Mouse (Mus musculus) G1E (cell line): ENCODE results near the gene Rap1gap. TPM values are rescaled to one million over a fixed set of nuclear protein-coding genes. Genes with fewer than 3 reads are reported as not detected.

ENCODE experiments used
- ATAC-seq: 2 replicates; pipeline ENCODE4 v1.8.0; 2016; ENCODE audit warnings: mild to moderate bottlenecking; ENCODE audit not compliant: insufficient number of reproducible peaks, poor library complexity, low FRiP score, severe bottlenecking; ENCODE audit errors: extremely low read depth
- DNase-seq: peaks from one replicate; pipeline ENCODE4 v3.0.0; 2012; ENCODE audit warnings: low spot score
- H3K27me3 ChIP-seq: 2 replicates; pipeline ENCODE4 v1.6.1; 2012; ENCODE audit warnings: mild to moderate bottlenecking, low read length, inconsistent platforms; ENCODE audit not compliant: insufficient read depth
- H3K36me3 ChIP-seq: replicated peaks from 2 replicates; pipeline ENCODE3; 2012; ENCODE audit warnings: mild to moderate bottlenecking, inconsistent platforms
- H3K4me1 ChIP-seq: 2 replicates; pipeline ENCODE4 v1.6.1; 2012; ENCODE audit warnings: low read depth, low read length, inconsistent platforms, mixed read lengths; ENCODE audit not compliant: insufficient read depth
- H3K4me3 ChIP-seq: 2 replicates; pipeline ENCODE4 v1.5.1; 2012; ENCODE audit warnings: low read depth, mild to moderate bottlenecking, inconsistent platforms, low read length, moderate library complexity, mixed read lengths
- H3K9me3 ChIP-seq: replicated peaks from 2 replicates; pipeline ENCODE4 v1.6.1; 2012; ENCODE audit warnings: inconsistent platforms
- CTCF ChIP-seq: IDR thresholded peaks from 2 replicates; pipeline ENCODE4 v1.5.1; 2012; ENCODE audit warnings: low read depth, low read length, inconsistent platforms, mixed read lengths
- GATA1 ChIP-seq: IDR thresholded peaks from 2 replicates; pipeline ENCODE4 v1.6.1; 2012; ENCODE audit warnings: borderline replicate concordance, low read length, inconsistent platforms, mixed read lengths
- GATA2 ChIP-seq: IDR thresholded peaks from 2 replicates; pipeline ENCODE4 v1.6.1; 2012; ENCODE audit warnings: low read depth, low read length, inconsistent platforms, borderline replicate concordance
- POLR2AphosphoS5 ChIP-seq: IDR thresholded peaks from 2 replicates; pipeline ENCODE4 v1.6.1; 2012; ENCODE audit warnings: low read depth, low read length, inconsistent platforms; ENCODE audit not compliant: insufficient replicate concordance
- TAL1 ChIP-seq: conservative IDR thresholded peaks from 2 replicates; pipeline ENCODE4 v1.6.1; 2012; ENCODE audit warnings: low read depth, low read length, inconsistent platforms, mixed read lengths
- polyA plus RNA-seq: library from polyadenylated mRNA; stranded (reverse); fragments of >175 nt; gene quantifications from 2 replicates; pipeline ENCODE4 v1.2.3, GENCODE M21; 2012
- total RNA-seq, 2 experiments: library from RNA; stranded (forward) in 1 of 2; stranded (reverse) in 1 of 2; fragments of 200-1000 nt in 1 of 2; fragments of >200 nt in 1 of 2; fragmentation: Nextera tagmentation in 1 of 2; gene quantifications; 2 replicates each; pipeline ENCODE4 v1.2.3; 2014 to 2017

Rap1gap gene
- total and polyA plus RNA-seq, 3 experiments = not detected

- no peaks in the 10 kb centered on the region; the same call in 1 of the 2 replicates for H3K4me1 ChIP-seq
- no peak for TF ChIP-seq TAL1
- no peak for TF ChIP-seq CTCF
- TF ChIP-seq GATA1 = no peak
- no peak for TF ChIP-seq POLR2AphosphoS5
- no peak for TF ChIP-seq GATA2
- ATAC-seq (no peak), DNase-seq (no peak)
- peaks cover 44% of the 10 kb centered on the region for H3K27me3 ChIP-seq
- H3K4me3 ChIP-seq = no peak overlapping the region
- no peaks in the 10 kb centered on the region for H3K36me3 ChIP-seq
- no peaks in the 10 kb centered on the region for H3K9me3 ChIP-seq
Observed at GRCm38 (mm10) chr4:137666958-137667345, 2.4 kb downstream of the Rap1gap start.

DNA sequence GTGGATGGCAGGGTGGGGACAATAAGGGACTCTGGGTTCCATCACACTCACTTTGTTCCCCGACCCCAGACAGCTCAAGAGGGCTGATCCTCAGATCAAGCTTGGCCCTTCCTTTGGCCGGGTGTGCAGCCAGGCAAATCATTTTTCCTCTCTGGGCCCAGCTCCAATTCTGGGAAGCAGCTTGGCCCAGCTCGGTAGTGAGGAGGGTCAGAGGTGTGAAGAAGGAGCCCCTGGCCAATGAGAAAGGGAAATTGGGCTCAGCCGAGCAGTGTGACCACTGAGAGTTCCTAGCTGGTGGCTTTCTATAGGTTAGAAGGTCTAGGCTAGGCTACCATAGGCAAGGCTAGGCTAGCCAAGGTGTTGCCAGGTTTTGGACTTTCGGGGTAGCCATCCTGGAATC, 3.2 kb downstream of the Rap1gap start:
- no peaks in the 10 kb centered on the region; the same call in 1 of the 2 replicates for H3K4me1 ChIP-seq
- no peak for TF ChIP-seq POLR2AphosphoS5
- TF ChIP-seq GATA1 = no peak
- TF ChIP-seq TAL1 = no peak
- no peak for TF ChIP-seq CTCF
- no peak for TF ChIP-seq GATA2
- no peak overlapping the region for H3K4me3 ChIP-seq
- DNase-seq (no peak), ATAC-seq (no peak)
- H3K27me3 ChIP-seq = peaks cover 44% of the 10 kb centered on the region
- no peaks in the 10 kb centered on the region for H3K36me3 ChIP-seq
- no peaks in the 10 kb centered on the region for H3K9me3 ChIP-seq

DNA sequence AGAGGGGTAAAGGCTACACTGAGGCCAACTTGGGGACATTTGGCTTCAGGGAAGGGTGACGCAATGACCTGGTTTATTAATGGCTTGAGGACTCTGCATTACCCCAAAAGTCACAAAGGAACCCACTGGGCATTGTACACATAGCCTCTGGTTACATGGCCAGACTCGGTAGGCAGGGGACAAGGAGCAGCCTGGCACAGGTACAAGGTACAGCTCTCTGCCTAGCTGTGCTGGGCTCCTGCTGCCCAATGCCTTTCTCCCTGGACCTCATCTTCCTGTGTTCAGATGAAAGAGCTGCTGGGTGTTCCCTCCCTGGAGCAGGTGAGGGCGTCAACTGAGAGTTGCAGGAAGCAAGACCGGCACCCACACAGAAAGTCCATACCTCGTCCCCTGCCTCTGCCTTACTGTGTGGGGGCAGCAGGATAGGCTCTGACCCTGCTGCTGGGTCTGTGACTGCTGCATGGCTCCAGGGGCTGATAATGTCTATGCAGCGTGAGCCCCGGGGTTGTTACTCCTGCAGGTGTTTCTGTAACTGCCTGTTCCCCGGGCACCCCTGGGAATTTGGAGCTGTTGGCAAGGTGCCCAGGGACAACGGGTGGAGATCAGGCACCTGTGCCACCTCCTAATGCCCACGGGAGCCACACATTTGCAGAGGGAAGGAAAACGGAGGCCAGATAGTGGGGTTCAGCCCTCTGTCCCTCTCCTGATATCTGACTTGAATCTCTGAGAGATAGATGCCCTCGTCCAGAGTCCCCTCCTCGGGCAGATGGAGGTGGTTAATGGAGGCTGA, 7.4 kb downstream of the Rap1gap start:
- TF ChIP-seq TAL1 (no peak), CTCF (no peak)
- H3K27me3 ChIP-seq = peaks cover 17% of the 10 kb centered on the region; the same call in 1 of the 2 replicates
- H3K9me3 ChIP-seq = no peaks in the 10 kb centered on the region
- no peak for ATAC-seq
- H3K4me1 ChIP-seq = no peaks in the 10 kb centered on the region
- DNase-seq = no peak
- no peak overlapping the region for H3K4me3 ChIP-seq
- no peaks in the 10 kb centered on the region for H3K36me3 ChIP-seq

GRCm38 (mm10) chr4:137675566-137675965, 11.0 kb downstream of the Rap1gap start:
- no peaks in the 10 kb centered on the region for H3K4me1 ChIP-seq
- ATAC-seq = no peak
- no peaks in the 10 kb centered on the region for H3K36me3 ChIP-seq
- TF ChIP-seq GATA1 (no peak), CTCF (no peak)
- H3K27me3 ChIP-seq = peaks cover 4% of the 10 kb centered on the region; the same call in 1 of the 2 replicates
- H3K9me3 ChIP-seq = no peaks in the 10 kb centered on the region
- no peak overlapping the region for H3K4me3 ChIP-seq
- no peak for DNase-seq

GRCm38 (mm10) chr4:137676057-137676456, 11.5 kb downstream of the Rap1gap start:
- Histone ChIP-seq H3K36me3 (no peaks in the 10 kb centered on the region), H3K4me1 (no peaks in the 10 kb centered on the region), H3K4me3 (no peak overlapping the region), H3K27me3 (peaks cover 4% of the 10 kb centered on the region; the same call in 1 of the 2 replicates), H3K9me3 (no peaks in the 10 kb centered on the region)
- DNase-seq (peak; percentile 46), ATAC-seq (no peak)
- TF ChIP-seq CTCF (peak; percentile 65), GATA2 (no peak)

DNA sequence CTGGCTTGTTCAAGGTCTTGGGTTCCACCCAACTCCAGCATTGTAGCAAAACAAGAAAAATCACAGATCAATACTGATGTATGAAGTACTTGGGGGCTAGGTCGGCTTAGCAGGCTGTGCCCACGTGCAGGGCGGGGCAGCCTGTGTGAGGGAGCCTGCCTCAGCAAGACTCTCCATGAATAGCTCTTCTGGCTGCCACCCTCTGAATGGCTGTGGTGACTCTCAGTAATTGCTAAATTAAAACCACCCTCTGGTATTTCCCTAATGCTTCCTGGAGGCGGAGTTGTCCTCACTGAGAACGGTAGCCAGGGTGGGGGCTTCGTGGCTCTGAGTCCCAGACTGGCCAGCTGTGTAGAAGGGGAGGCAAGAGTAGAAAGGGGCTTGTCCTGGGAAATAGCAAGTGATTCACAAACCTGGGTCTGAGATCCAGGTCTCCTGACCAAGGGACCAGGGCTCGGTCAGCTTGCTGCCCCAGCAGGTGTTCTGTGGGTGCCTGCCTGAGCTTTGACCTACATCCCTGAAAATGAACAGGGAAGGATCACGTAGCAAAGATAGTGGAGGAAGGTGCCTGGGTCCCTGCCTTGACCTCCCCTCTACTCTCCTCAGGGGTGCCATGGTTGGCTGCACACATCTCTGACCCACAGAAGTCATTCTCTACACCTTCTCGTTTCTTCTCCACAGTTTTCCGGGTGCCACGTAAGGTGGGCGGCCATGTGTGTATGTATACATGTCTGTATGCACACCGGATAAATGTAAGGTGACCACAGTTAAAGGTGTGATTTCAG, 12.4 kb downstream of the Rap1gap start:
- TF ChIP-seq POLR2AphosphoS5 (no peak), GATA1 (no peak), CTCF (no peak), GATA2 (no peak), TAL1 (no peak)
- peaks cover 1% of the 10 kb centered on the region; the same call in 1 of the 2 replicates for H3K27me3 ChIP-seq

More for the DNA sequence above, 12.4 kb downstream of the Rap1gap start:
- Histone ChIP-seq H3K4me3 (no peak overlapping the region), H3K4me1 (no peaks in the 10 kb centered on the region), H3K36me3 (no peaks in the 10 kb centered on the region), H3K9me3 (no peaks in the 10 kb centered on the region)
- no peak for DNase-seq
- no peak for ATAC-seq
